Mouse (Mus musculus): ENCODE measurements at regions not wholly inside any gene's neighbourhood (a gene's known extent, or its start where the extent isn't known, plus 50 kb on each side); places are given as distances from the start of the nearest gene placed in this dataset.

DNA sequence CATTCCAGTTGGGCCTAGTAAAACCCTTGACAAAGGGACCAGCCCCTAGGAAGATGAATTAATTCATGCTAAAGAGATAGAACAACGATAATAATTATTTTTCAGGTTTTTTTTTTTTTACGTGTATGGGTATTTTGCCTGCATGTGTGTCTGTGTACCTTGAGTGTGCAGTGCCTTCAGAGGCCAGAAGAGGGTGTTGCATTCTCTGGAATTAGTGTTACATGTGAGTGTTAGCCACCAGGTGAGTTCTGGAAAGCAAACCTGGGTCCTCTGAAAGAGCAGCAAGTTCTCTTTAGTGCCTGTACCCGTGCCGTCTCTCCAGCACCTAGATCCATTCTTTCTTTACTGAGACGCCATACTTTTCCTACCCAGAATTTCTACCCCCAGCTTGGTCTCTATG, 92.8 kb upstream of the Sox13 start:
- WGBS, result 89% methylated on average over 5 of the region's 5 CpGs

DNA sequence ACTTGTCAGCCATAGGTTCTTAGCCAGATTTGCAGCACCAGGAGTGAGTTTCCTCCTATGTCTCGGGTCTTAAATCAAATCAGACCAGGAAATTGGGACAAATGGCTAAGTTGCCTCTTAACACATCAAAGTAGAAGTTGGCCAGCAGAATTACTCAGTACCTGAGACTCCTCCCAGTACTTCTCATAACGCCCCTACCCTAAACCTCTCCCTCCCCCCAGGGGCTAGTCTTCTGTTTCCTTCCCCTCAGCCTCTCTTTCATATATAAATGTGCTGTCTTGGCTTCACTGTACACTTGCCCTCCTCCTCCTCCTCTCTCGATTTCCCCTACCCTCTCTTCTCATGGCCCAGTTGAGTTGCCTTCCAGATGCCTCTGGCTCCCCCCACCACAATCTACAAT, 79.9 kb upstream of the Sox13 start:
- Histone ChIP-seq H3K4me2 (ENCODE audit: low read depth, low read length) (no peak overlapping the region), H3K27ac (ENCODE audit: low read depth) (no peak overlapping the region), H3K27me3 (ENCODE audit: control insufficient read depth, insufficient read depth, low read length) (no peaks in the 10 kb centered on the region), H3K9ac (replicated peaks; ENCODE audit: low read depth, low read length) (no peak overlapping the region), H3K36me3 (replicated peaks; ENCODE audit: control insufficient read depth, insufficient read depth, low read length) (no peaks in the 10 kb centered on the region), H3K9me3 (replicated peaks; ENCODE audit: control insufficient read depth, low read length) (no peaks in the 10 kb centered on the region), H3K4me3 (ENCODE audit: low read depth, low read length) (no peak overlapping the region), H3K4me1 (ENCODE audit: control insufficient read depth, insufficient read depth) (no peaks in the 10 kb centered on the region)
- TF ChIP-seq CTCF (IDR thresholded peaks at IDR 0.05; ENCODE audit: low read depth) (no peak), EP300 (IDR thresholded peaks at IDR 0.05; ENCODE audit: low read depth) (no peak)
- no peak for ATAC-seq (ENCODE audit: insufficient read depth, low read depth)
- WGBS, result 69% methylated on average over 3 of the region's 3 CpGs
- no peak for DNase-seq (ENCODE audit: low spot score)

More for the DNA sequence above, 92.8 kb upstream of the Sox13 start:
- Histone ChIP-seq H3K27ac (ENCODE audit: low read depth) (no peak overlapping the region), H3K27me3 (ENCODE audit: control insufficient read depth, insufficient read depth, low read length) (no peaks in the 10 kb centered on the region), H3K4me1 (ENCODE audit: control insufficient read depth, insufficient read depth) (peaks cover 8% of the 10 kb centered on the region; the same call in 1 of the 2 replicates), H3K9me3 (replicated peaks; ENCODE audit: control insufficient read depth, low read length) (no peaks in the 10 kb centered on the region), H3K9ac (replicated peaks; ENCODE audit: low read depth, low read length) (no peak overlapping the region), H3K36me3 (replicated peaks; ENCODE audit: control insufficient read depth, insufficient read depth, low read length) (no peaks in the 10 kb centered on the region), H3K4me2 (ENCODE audit: low read depth, low read length) (no peak overlapping the region), H3K4me3 (ENCODE audit: low read depth, low read length) (no peak overlapping the region)
- TF ChIP-seq EP300 (IDR thresholded peaks at IDR 0.05; ENCODE audit: low read depth) (no peak), CTCF (IDR thresholded peaks at IDR 0.05; ENCODE audit: low read depth) (no peak)
- no peak for ATAC-seq (ENCODE audit: insufficient read depth, low read depth)
- no peak for DNase-seq (ENCODE audit: low spot score)

DNA sequence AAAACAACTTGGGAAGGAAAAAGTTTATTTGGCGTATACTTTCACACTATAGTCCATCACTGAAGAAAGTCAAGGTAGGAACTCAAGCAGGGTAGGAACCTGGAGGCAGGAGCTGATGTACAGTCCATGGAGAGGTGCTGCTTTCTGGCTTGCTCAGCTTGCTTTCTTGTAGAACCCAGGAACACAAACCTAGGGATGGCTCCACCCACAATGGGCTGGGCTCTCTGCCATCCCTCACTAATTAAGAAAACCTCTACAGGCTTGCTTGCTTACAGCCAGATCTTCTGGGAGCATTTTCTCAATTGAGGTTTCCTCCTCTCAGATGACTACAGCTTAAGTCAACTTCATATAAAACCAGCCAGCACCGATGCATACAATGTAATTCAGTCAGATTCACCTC, 79.2 kb upstream of the Sox13 start:
- ATAC-seq (ENCODE audit: insufficient read depth, low read depth) (no peak), DNase-seq (ENCODE audit: low spot score) (no peak)
- Histone ChIP-seq H3K27me3 (ENCODE audit: control insufficient read depth, insufficient read depth, low read length) (no peaks in the 10 kb centered on the region), H3K9me3 (replicated peaks; ENCODE audit: control insufficient read depth, low read length) (no peaks in the 10 kb centered on the region), H3K4me3 (ENCODE audit: low read depth, low read length) (no peak overlapping the region), H3K4me2 (ENCODE audit: low read depth, low read length) (no peak overlapping the region), H3K9ac (replicated peaks; ENCODE audit: low read depth, low read length) (no peak overlapping the region), H3K4me1 (ENCODE audit: control insufficient read depth, insufficient read depth) (no peaks in the 10 kb centered on the region), H3K27ac (ENCODE audit: low read depth) (no peak overlapping the region), H3K36me3 (replicated peaks; ENCODE audit: control insufficient read depth, insufficient read depth, low read length) (no peaks in the 10 kb centered on the region)
- WGBS, result 94% methylated on average over 2 of the region's 2 CpGs
- TF ChIP-seq EP300 (IDR thresholded peaks at IDR 0.05; ENCODE audit: low read depth) (no peak), CTCF (IDR thresholded peaks at IDR 0.05; ENCODE audit: low read depth) (no peak)

DNA sequence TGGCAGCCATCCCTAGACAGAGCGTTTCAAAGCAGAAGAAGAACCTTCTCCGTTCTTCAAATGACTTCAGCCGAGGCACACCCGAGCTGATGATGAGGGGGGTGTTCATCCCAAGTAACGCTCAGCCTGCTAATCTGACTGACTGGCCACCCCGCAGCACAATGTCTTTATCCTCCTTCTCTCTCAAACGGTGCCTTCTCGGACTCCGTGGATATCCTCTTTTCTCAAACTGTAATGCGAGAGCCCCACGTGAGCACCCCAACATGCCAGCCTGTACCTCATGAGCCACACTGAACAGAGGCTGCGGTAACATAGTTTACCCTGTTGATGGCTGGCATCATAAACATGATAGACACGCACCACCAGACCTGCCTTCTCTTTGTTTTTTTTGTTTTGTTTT, 76.8 kb upstream of the Sox13 start:
- ATAC-seq (ENCODE audit: insufficient read depth, low read depth) (no peak), DNase-seq (ENCODE audit: low spot score) (no peak)
- 67% methylated on average over 13 of the region's 13 CpGs for WGBS

DNA sequence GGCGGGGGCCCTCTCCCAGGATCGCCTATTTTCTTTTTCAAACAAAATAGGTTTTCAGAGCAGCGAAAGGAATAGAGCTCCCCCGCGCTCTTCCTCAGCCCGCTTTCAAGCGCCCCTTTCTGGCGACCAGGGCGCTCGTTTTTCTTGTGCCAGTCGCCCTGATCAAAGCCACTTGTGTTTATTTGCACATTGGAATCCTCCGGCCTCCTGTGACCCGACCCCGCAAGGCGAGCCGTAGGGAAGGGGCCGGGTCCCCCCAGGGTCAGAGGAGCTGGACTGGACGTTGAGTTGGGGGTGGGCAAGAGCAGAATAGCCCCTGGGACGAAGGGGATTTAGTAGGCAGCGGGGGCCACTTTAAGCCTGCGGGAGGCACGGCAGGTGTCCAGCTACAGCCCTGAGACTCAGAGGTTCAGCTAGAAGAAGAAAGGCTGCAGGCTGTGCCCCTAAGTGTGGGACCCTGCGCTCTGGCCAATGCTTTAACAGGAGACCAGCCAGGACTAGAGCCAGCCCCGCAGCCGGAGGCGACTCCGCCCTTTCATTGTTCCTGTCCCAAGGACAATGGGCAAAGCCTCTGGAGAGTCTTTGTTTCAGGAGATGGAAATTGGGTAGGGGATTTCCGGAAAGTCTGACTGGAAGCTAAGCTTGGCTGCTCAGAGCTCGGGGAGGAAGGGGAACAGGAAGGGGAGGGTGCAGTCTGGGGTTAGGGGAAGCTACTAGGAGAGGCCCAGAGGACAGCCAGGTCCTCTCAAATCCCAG, 69.0 kb upstream of the Sox13 start:
- ATAC-seq (ENCODE audit: insufficient read depth, low read depth), result peak; percentile 85
- 3% methylated on average over 29 of the region's 29 CpGs for WGBS
- TF ChIP-seq CTCF (IDR thresholded peaks at IDR 0.05; ENCODE audit: low read depth) (no peak), EP300 (IDR thresholded peaks at IDR 0.05; ENCODE audit: low read depth) (peak; percentile 83)
- peak overlapping the region; percentile 62 for H3K4me2 ChIP-seq (ENCODE audit: low read depth, low read length)
- peak; percentile 60 for DNase-seq (ENCODE audit: low spot score)
- no peaks in the 10 kb centered on the region for H3K27me3 ChIP-seq (ENCODE audit: control insufficient read depth, insufficient read depth, low read length)
- H3K4me3 ChIP-seq (ENCODE audit: low read depth, low read length), result peak overlapping the region; percentile 37
- H3K9ac ChIP-seq (replicated peaks; ENCODE audit: low read depth, low read length), result peak overlapping the region; percentile 55
- H3K27ac ChIP-seq (ENCODE audit: low read depth), result peak overlapping the region; percentile 77
- H3K9me3 ChIP-seq (replicated peaks; ENCODE audit: control insufficient read depth, low read length), result no peaks in the 10 kb centered on the region
- H3K4me1 ChIP-seq (ENCODE audit: control insufficient read depth, insufficient read depth), result peaks cover 24% of the 10 kb centered on the region
- H3K36me3 ChIP-seq (replicated peaks; ENCODE audit: control insufficient read depth, insufficient read depth, low read length), result no peaks in the 10 kb centered on the region

More for the DNA sequence above, 76.8 kb upstream of the Sox13 start:
- Histone ChIP-seq H3K9ac (replicated peaks; ENCODE audit: low read depth, low read length) (no peak overlapping the region), H3K4me1 (ENCODE audit: control insufficient read depth, insufficient read depth) (no peaks in the 10 kb centered on the region), H3K27me3 (ENCODE audit: control insufficient read depth, insufficient read depth, low read length) (no peaks in the 10 kb centered on the region), H3K4me3 (ENCODE audit: low read depth, low read length) (no peak overlapping the region), H3K9me3 (replicated peaks; ENCODE audit: control insufficient read depth, low read length) (no peaks in the 10 kb centered on the region), H3K4me2 (ENCODE audit: low read depth, low read length) (no peak overlapping the region), H3K27ac (ENCODE audit: low read depth) (no peak overlapping the region), H3K36me3 (replicated peaks; ENCODE audit: control insufficient read depth, insufficient read depth, low read length) (no peaks in the 10 kb centered on the region)
- TF ChIP-seq EP300 (IDR thresholded peaks at IDR 0.05; ENCODE audit: low read depth), result no peak
